Mouse (Mus musculus) olfactory bulb, adult 2 months (tissue): Measurements from ENCODE around the gene Tnfrsf8.

ENCODE experiments used
- CTCF ChIP-seq: fragments of 200-500 bp; IDR thresholded peaks from 2 replicates; pipeline ENCODE4 v1.5.1; 2012; ENCODE audit warnings: low read depth, mild to moderate bottlenecking, low read length, moderate library complexity; ENCODE audit not compliant: insufficient read depth
- POLR2A ChIP-seq: fragments of 200-500 bp; IDR thresholded peaks from 2 replicates; pipeline ENCODE4 v1.6.1; 2012; ENCODE audit warnings: mild to moderate bottlenecking, low read depth, low read length, moderate library complexity; ENCODE audit not compliant: insufficient read depth

- TF ChIP-seq CTCF (no peak), POLR2A (no peak)
Observed at GRCm38 (mm10) chr4:145224613-145225012, 90.4 kb downstream of the Tnfrsf8 start.
